Mouse (Mus musculus): ENCODE measurements around the gene Dennd2a.
"Not testable (repeated sequence)": the region's sequence is repeated elsewhere in the genome, so short reads cannot be mapped to it uniquely, and the experiment has no call there.

Gene Dennd2a

GRCm38 (mm10) chr6:39451033-39451432 is 106.6 kb downstream of the Dennd2a start:
- no peak for DNase-seq (ENCODE audit: low spot score in 2 of 2)

GRCm38 (mm10) chr6:39450580-39450979 is 107.1 kb downstream of the Dennd2a start:
- DNase-seq (ENCODE audit: low spot score in 2 of 2), result no peak

DNA sequence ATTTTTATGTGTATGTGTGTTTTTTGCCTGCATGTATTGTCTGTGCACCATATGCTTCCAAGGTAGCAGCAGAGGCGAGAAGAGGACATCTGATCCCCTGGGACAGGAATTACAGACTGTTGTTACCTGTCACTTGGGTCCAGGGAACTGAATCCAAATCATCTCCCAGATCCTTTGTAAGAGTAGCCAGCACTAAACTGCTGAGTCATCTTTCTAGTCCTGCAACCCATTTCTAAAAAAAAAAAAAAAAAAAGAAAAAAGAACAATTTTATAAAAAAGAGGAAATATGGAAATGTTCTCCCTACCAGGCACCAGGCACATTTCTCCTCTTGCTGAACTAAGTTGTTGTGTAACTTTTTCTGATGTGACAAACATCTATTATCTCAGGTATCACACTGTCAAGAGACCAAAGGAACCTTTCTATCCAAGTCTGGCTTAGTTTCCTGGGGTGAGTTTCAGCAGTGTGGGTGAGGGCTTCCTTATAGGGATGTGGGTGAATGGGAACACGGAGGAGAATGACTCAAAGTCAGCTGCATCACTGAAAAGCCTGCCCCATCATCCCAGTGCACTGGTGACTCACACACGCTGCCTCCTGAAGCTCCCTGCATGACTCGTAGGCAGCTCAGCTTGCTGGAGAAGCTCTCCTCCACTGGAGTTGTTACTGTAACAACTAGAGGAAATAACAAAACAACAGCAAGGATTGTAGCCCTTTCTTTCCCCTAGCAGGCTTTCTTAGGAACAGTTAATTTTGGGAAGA is 110.1 kb downstream of the Dennd2a start:
- peak; percentile 53 to 75 for DNase-seq (ENCODE audit: low spot score in 2 of 2)

GRCm38 (mm10) chr6:39445801-39446572 is 111.7 kb downstream of the Dennd2a start:
- no peak for DNase-seq (ENCODE audit: low spot score in 2 of 2)

DNA sequence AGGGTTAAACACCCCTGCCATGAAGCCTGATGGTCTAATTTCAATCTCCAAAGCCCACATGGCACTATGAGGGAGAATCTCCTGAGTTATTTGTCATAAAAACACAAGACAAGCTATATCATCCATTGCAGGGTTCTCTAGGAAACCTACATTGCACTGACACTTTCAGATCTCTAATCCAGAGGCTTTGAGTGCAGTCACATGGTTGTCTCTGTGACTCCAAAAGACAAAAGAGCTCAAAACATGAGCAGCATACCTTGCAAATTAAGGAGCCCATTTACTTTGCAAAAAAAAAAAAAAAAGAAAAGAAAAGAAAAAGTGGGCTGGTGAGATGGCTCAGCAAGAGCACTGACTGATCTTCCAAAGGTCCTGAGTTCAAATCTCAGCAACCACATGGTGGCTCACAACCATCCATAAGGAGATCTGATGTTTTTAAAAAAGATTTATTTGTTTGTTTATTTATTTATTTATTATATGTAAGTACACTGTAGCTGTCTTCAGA is 114.8 kb downstream of the Dennd2a start:
- DNase-seq (ENCODE audit: low spot score in 2 of 2), result no peak

DNA sequence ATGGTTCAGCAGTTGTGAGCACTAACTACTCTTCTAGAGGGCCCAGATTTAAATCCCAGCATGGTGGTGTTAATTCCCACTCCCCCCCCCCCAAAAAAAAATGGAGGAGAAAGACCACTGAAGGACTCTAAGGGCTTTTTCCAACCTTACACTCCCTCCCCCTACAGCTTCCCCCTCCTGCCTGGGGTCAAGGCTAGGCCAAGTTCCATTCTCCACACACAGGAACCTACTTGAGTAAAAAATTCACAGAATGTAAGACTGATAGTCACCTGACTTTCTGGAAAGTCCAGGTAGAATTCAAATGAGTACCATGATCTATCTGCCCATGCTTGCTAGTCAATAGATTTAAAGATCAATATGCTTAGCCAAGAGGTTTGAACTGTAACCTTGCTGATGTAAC is 117.5 kb downstream of the Dennd2a start:
- no peak for DNase-seq (ENCODE audit: low spot score in 2 of 2)

DNA sequence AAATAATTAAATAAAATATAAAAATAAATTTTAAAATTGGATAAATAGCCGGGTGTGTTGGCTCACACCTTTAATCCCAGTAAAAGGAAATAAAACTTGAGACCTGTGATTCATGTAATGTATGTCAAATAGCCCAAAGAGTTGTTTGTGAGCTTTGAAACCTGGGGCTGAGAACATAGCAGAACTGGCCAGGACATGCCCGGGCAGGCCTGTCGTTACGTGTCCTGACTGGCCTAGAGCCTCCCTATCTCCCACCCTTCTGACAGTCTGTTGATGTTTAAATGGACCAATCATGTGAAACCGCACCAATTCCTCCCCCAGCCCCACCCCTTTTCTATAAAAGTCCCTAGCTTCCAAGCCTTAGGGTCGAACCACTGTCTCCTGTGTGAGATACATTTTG is 120.1 kb downstream of the Dennd2a start:
- DNase-seq (ENCODE audit: low spot score in 2 of 2), result not testable (repeated sequence)

DNA sequence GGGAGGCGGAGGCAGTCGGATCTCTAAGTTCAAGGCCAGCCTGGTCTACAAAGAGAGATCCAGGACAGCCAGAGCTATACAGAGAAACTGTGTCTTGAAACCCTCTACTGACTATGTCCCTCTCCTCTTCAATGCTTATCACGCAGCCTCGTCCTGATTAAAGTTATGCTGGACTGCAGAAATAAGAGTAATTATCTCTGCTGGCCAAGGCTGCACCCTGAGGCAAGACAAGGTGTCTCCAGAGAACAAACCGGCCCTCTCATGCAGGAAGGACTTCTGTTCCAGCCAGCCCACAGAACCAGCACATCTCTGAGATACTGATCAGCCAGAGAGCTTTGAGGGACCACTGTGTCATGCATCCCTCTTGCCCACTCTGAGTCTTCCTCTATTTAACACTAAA is 121.8 kb downstream of the Dennd2a start:
- DNase-seq (ENCODE audit: low spot score in 2 of 2), result no peak

DNA sequence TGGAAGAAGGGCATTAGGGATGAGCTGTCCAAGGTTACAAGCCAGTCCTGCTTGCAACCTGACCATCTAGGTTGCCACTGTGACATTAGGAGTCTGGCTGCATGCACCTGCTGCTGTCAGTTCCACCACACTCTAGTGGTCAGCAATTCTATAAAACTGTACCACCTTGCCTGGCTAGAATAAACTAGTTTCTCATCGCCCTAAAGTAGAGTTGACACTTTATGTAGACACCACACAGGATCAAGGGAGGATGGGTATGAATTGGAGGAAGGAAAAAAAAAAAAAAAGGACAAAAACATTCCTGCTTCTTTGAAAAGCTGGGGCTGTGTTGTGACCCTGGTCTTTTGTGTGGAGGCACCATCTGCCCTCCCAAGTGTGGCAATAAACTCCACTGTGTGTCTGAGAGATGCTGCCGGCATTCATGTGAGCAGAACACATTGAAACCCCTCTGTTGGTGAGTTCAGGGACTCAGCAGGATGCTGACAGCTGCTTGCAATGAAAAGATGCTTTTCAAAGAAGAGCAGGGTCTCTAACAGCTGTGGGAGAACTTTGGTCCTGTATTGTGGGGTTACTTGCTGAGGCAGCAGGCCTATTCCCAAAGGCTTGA is 122.7 kb downstream of the Dennd2a start:
- DNase-seq (ENCODE audit: low spot score in 2 of 2), result no peak

DNA sequence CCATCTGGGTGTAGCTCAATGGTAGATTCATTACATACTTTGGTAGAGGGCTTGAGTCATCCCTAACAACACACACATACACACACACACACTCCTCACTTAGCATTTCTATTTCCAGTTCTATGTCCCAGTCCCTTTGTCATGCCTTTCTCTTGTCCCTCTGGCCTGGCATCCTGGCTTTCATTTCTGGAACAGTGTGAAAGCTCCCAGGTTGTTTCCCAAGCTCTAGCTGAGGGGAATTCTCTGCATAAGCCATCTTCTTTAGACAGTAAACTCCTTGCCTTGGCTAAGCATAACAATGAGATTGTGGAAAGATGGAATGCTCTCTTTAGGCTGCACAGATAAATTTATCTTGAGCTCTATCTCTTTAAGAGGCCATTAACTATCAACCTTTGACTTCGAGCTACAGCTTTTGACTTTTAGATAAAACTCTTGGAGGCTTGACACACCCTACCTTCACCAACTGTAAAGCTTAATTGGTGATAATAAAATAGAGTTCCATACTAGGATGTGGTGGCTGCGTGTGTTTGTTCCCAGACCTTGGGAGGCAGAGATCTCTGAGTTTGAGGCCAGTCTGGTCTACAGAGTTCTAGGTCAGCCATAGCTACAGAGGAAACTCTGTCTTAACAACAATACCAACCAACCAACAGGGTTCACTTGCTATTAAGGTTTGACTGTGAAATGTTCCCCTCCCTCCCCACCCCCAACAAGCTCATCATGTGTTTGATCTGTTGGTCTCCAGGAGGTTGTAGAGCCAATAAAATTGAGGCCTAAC is 123.4 kb downstream of the Dennd2a start:
- DNase-seq (ENCODE audit: low spot score in 2 of 2), result no peak

GRCm38 (mm10) chr6:39433701-39434100 is 124.0 kb downstream of the Dennd2a start:
- no peak for DNase-seq (ENCODE audit: low spot score in 2 of 2)

- no peak for DNase-seq (ENCODE audit: low spot score in 2 of 2)
These were observed 124.5 kb downstream of the Dennd2a start for GRCm38 (mm10) chr6:39433174-39433573.

- no peak for DNase-seq (ENCODE audit: low spot score in 2 of 2)
These were observed 126.9 kb downstream of the Dennd2a start for GRCm38 (mm10) chr6:39430722-39431121.

GRCm38 (mm10) chr6:39429007-39429788 is 128.5 kb downstream of the Dennd2a start:
- DNase-seq (ENCODE audit: low spot score in 2 of 2), result no peak

DNA sequence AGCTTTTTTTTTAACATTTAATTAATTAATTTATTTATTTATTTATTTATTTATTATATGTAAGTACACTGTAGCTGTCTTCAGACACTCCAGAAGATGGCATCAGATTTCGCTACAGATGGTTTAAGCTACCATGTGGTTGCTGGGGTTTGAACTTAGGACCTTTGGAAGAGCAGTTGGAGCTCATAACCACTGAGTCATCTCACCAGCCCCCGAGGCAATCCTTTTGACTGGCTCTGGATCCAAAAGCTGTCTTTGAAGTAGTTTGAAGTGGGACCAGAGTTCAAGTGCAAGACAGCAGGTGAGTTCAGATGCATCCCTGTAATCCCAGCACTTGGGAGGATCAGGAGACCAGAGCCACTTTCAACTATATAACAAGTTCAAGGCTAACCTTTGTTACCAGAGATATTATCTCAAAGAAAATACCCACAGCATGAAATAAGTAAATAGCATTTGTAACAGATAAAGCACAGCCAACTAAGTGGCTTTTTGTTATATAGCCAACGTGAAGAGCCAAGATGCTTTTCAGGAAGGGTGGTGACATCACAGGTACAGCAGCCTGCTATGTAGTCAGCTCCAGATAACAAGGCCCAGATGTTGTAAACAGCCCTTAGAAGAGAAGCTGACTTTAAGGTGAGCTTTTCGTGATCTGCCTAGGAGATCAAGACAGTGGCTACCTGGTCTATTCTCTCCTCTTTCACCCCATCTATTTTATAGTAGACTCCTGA is 130.2 kb downstream of the Dennd2a start:
- DNase-seq (ENCODE audit: low spot score in 2 of 2), result no peak

GRCm38 (mm10) chr6:39426725-39427124 is 130.9 kb downstream of the Dennd2a start:
- DNase-seq (ENCODE audit: low spot score in 2 of 2), result no peak

GRCm38 (mm10) chr6:39425181-39425580 is 132.5 kb downstream of the Dennd2a start:
- no peak for DNase-seq (ENCODE audit: low spot score in 2 of 2)

DNA sequence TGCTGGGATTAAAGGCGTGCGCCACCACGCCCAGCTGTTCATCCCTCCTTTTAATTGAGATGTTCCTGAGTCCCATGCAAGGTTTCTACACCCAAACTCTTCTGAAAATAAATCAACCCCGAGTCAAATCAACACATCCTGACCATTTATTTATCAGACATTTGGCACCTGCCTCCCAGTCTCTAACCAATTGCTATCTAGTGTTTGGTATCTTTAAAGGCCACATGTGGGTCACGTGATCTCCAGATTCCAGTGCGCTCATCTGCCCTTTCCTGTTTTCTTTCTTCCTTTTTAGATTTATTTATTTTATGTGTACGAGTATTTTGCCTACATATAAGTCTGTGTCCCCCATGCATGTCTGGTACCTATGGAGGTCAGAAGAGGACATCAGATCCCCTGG is 134.0 kb downstream of the Dennd2a start:
- no peak for DNase-seq (ENCODE audit: low spot score in 2 of 2)

- peak; percentile 15 to 38 for DNase-seq (ENCODE audit: low spot score in 2 of 2)
These were observed 134.5 kb downstream of the Dennd2a start for GRCm38 (mm10) chr6:39423130-39423551.

DNA sequence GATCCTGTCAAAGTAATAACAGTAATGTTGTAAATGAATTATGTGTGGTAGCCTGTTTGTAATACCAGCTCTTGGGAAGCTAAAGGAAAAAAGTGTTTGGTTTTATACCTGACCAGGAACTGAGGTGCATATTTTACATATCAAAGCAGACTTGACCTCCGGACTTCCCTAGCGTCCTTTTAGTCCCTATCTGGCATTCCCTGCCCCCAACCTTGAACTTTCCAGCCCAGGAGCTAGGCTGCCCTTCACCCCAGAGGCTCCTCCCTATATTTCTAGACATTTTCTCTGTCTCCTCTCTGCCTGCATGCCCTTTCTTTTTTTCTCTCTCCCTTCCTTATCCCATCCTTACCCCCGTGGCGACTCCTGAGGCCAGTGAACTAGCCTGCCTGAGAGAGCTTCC is 136.8 kb downstream of the Dennd2a start:
- no peak for DNase-seq (ENCODE audit: low spot score in 2 of 2)

Measured in right cerebral cortex, postnatal 36 days (tissue).